Mouse (Mus musculus) T-helper 2 cell (primary cell): ENCODE measurements around the gene Ssb.

Source experiments
- in situ Hi-C: fragments of 300-600 bp; cut with MboI, MseI; formaldehyde crosslinking; loops from one replicate; pipeline ENCODE4 v1.15.1; 2025; ENCODE audit warnings: high pct_unique_total_duplicates

Gene Ssb

GRCm38 (mm10) chr2:69861485-69862091, at the start of gene Ssb:
Ssb (plus strand) TSS chr2:69861562.
- in situ Hi-C loops, result no loop called here

- in situ Hi-C loops, result no loop called here
Observed at GRCm38 (mm10) chr2:69816575-69816974, 44.8 kb upstream of the Ssb start.

- in situ Hi-C loops, result no loop called here
Observed at GRCm38 (mm10) chr2:69818350-69819085, 42.8 kb upstream of the Ssb start.

- in situ Hi-C loops, result no loop called here
Observed at GRCm38 (mm10) chr2:69820201-69820600, 41.2 kb upstream of the Ssb start.

- in situ Hi-C loops, result no loop called here
Observed at GRCm38 (mm10) chr2:69821711-69822110, 39.7 kb upstream of the Ssb start, which contains the start of gene Klhl23. Klhl23 (plus strand) TSS chr2:69821944.

- in situ Hi-C loops, result no loop called here
Observed at GRCm38 (mm10) chr2:69822361-69823128, 38.8 kb upstream of the Ssb start.

GRCm38 (mm10) chr2:69823129-69823677, 38.2 kb upstream of the Ssb start:
- in situ Hi-C loops, result no loop called here

GRCm38 (mm10) chr2:69825898-69826297, 35.5 kb upstream of the Ssb start:
- in situ Hi-C loops, result no loop called here

- in situ Hi-C loops, result no loop called here
Observed at GRCm38 (mm10) chr2:69826380-69826779, 35.0 kb upstream of the Ssb start.

GRCm38 (mm10) chr2:69828031-69828430, 33.3 kb upstream of the Ssb start:
- in situ Hi-C loops, result no loop called here

- in situ Hi-C loops, result no loop called here
Observed at GRCm38 (mm10) chr2:69829680-69830079, 31.7 kb upstream of the Ssb start.

GRCm38 (mm10) chr2:69830116-69830515, 31.2 kb upstream of the Ssb start:
- in situ Hi-C loops, result no loop called here

GRCm38 (mm10) chr2:69837244-69837967, 24.0 kb upstream of the Ssb start:
- in situ Hi-C loops, result no loop called here

GRCm38 (mm10) chr2:69837996-69838395, 23.4 kb upstream of the Ssb start:
- in situ Hi-C loops, result no loop called here

GRCm38 (mm10) chr2:69838707-69839106, 22.7 kb upstream of the Ssb start:
- in situ Hi-C loops, result no loop called here

- in situ Hi-C loops, result no loop called here
Observed at GRCm38 (mm10) chr2:69840261-69840660, 21.1 kb upstream of the Ssb start.

GRCm38 (mm10) chr2:69849215-69849614, 12.1 kb upstream of the Ssb start:
- in situ Hi-C loops, result no loop called here

GRCm38 (mm10) chr2:69851427-69852058, 9.8 kb upstream of the Ssb start:
- in situ Hi-C loops, result no loop called here

GRCm38 (mm10) chr2:69856392-69856791, 5.0 kb upstream of the Ssb start:
- in situ Hi-C loops, result no loop called here

- in situ Hi-C loops, result no loop called here
Observed at GRCm38 (mm10) chr2:69857882-69858281, 3.5 kb upstream of the Ssb start.

- in situ Hi-C loops, result no loop called here
Observed at GRCm38 (mm10) chr2:69860972-69861452, 350 bp upstream of the Ssb start.
